Mouse (Mus musculus): Measurements from ENCODE around the gene 1700015G11Rik.

The 1700015G11Rik gene

DNA sequence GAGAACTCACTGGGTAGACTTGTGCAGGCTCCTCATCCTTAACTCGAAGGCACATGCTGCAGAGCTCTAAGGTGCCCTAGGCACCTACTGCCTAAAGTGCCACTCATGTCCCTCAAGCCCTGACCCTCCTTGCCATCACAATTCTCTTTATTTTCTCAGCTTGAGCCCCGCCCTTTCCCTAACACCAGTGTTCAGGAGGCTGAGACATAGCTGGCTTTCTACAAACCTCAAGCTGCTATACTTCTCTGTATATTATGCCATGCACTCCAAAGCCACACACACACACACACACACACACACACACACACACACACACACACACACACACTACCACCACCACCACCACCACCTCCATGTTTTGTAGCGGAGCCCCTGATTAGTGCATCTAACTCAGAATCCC, at the start of gene 1700015G11Rik:
Gene 1700015G11Rik, minus strand, starts transcription at position 101 of the 400 bp plus-strand sequence.
- DNase-seq (ENCODE audit: low spot score), result no peak

DNA sequence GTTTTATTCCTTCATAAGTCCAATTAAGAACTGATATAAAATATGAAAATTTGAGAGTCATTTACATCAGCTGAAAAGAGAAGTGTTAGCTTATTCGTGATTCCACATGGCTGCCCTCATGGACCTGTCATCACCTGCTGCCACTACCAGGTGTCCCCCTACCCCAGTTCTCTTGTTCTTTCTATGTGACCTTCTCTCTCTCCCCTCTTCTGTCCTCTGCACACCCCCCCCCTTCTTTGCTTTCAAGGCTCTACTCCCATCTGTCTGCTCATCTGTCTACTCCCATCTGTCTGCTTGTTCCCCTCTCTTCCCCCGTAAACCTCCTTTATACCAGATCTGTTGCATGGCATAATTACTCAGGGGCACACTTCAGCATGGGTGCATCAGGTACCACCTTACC, 41.4 kb upstream of the 1700015G11Rik start:
- DNase-seq (ENCODE audit: low spot score), result no peak

DNA sequence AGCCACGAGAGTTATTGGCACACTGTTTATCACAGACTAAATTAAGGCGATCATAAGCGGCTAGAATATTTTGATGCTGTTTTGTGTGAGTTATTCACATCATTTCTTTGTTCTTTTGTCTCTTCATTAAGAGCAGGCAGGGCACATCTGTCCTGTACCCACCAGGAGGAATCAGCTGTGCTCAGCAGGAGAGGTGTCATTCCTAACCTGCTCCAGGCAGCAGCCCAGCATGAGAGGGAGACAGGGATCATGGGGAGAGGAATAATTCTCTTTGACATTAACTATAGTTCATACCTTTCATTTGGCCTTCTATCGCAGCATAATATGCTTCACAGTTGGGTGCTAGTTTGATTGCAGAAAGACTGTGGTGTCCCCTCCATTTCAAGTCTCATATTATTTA, 40.7 kb upstream of the 1700015G11Rik start:
- no peak for DNase-seq (ENCODE audit: low spot score)

DNA sequence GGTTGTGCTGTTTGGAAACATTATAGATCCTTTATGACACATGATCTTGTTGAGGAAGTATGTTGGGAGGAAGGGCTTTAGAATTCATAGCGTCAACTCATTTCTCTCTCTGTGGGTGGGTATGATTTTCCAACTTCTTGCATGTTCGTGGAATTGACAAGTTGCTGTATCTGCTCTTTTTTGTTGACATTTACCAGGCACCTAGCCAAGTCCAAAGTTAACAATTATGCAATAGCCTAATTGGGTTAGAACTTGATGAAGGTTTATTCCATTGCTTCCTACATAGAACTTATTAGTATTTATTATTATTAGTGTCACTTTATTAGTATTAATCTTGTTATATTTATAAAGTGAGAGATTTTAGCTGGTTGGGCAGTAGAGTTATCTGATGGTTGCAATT, 40.3 kb upstream of the 1700015G11Rik start:
- no peak for DNase-seq (ENCODE audit: low spot score)

DNA sequence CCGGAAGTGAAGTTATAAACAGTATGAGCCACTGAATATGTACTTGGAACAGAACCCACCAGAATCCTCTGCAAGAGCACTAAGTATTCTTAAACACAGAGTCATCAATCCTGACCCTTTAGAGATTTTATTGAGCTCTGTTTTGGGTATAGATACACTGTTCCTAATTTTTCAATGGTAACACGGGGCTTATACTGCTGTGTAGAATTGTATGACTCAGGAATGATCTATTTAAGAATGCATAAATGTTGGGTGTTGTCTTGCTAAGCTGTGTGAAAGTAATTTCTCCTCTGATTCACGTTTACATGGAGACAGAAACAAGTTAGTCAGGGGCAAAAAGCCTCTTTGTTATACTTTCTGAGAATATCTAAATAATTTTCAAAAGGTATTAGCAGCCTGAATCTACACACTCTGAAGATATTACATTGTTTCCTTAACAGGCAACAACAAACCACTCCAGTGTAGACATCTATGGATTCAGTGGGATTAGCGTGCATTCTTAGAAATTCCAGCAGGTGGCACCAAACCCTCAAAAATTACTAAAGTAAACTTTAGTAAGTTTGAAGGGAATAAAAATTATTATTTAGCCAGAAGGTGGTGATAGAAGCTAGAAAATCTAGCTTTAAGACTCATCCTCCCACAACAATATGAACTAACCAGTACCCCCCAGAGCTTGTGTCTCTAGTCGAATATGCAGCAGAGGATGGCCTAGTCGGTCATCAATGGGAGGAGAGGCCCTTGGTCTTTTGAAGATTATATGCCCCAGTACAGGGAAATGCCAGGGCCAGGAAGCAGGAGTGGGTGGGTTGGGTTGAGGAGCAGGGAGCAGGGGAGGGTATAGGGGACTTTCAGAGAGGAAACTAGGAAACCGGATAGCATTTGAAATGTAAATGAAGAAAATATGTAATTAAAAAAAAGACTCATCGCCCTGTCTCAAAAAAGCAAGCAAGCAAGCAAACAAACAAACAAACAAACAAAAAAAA, 22.4 kb upstream of the 1700015G11Rik start:
- peak; percentile 35 for DNase-seq (ENCODE audit: low spot score)

DNA sequence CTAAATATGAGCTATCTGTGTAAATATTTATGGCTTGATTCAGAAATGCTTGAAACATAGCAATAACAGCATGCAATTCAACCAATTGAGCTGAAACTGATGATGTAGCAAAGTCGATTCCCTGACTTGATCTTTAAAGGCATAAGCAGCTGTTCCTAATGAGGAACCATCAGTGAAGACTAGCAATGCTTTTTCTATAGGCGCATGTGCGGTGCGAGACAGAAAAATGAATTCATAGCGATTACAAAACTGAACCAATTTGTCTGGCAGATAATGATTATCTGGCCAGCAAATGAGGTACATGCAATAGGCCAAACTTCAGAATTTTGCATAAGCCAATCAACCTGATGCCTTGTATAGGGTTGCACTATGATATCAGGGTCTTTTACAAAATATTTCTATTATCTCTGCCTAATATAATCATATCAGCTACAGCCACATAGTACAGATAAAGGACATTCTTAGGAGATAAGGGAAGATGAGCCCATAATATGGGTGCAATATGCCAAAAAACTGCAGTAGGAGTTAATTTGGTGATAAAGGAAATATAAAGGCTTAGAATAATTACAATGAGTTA, 8.6 kb upstream of the 1700015G11Rik start:
- no peak for DNase-seq (ENCODE audit: low spot score)

DNA sequence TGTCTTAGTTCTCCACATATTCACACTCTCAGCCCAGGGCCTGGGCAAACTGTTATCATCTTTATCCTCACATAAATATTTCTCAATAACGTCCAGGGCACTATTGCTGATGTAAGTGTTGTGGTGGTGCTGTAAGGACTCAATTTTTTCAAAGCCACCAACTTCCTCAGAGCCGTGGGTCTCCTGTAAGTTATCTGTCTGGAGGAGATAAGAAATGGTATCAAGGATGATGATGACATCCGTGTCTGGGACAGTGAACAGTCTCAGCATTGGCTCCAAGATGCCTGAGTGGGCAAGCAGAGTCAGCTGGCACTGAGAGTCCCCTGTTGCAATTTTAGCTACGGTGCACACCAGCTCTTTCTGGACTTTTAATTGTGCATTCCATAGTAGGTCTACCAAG, 6.5 kb upstream of the 1700015G11Rik start:
- DNase-seq (ENCODE audit: low spot score), result no peak

DNA sequence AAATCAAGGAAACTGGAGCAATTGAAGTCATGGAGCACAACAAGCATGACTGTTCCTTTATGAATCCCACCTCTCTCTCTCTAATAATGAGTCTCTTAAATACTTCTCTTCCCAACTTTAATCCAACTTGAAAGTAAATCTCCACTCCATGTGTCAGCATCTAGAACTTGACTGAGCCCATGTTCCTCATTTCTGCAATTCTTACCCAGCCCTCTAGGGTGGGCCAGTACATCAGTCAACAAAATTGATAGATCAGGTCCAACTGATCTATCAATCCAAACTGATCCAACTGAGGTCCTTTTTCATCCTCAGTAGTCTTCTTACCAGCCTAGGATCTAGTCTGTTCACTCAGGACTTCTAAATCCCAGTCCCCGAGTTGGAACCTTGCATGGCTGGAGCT, 348 bp downstream of the 1700015G11Rik start:
- DNase-seq (ENCODE audit: low spot score), result no peak

DNA sequence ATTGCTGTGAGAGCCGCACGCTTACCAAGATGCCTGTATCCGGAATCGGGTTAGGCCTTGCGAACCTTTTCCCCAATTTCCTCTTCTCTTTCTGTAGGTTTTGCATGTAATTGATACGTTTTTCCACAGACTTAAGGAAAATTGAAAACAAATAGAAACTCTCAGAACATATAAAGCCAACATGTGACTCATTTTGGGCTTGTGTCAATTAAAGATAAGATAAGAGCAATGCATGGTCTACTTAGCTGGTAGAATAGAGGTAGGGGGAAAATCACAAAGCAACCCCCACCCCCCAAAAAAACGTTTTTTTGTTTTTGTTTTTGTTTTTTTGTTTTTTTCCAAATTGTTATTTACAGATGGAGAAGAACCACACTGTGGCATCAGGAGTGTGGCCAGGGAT, 2.1 kb downstream of the 1700015G11Rik start:
- DNase-seq (ENCODE audit: low spot score), result no peak

DNA sequence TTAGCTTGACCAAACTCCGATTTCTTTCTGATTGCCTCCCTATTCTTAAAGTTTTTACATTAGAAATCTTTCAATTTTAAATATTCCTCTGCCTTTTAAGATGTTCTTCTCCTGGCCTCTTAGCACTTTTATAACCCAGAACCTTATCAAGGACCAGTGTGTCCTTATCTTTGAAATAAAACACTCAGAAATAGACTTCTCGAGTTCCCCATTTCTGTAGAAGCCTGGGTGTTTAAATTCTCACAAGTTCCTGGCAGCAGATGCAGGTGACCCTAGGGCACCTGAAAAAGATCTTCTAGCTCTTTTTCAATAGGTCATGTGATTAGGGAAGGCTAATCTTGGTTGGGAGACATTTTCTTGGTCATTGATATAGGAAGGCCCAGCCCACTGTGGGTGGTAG, 8.4 kb downstream of the 1700015G11Rik start:
- no peak for DNase-seq (ENCODE audit: low spot score)

DNA sequence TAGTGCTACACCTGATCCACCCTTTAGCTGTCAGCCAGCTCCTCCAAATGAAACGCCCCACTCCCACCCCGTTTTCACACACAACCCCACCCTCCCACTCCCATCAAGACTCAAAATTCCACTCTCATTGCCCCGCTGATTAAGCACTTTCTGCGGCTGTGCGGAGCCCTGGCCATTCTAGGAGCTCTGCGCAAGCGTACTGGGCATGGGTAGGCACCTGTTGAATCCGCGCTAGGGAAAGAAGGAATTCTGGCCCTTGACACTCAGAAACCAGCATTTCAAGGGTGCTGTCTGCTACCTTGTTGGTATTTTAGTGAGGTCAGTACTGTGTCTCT, 9.3 kb downstream of the 1700015G11Rik start:
- DNase-seq (ENCODE audit: low spot score), result peak; percentile 72

DNA sequence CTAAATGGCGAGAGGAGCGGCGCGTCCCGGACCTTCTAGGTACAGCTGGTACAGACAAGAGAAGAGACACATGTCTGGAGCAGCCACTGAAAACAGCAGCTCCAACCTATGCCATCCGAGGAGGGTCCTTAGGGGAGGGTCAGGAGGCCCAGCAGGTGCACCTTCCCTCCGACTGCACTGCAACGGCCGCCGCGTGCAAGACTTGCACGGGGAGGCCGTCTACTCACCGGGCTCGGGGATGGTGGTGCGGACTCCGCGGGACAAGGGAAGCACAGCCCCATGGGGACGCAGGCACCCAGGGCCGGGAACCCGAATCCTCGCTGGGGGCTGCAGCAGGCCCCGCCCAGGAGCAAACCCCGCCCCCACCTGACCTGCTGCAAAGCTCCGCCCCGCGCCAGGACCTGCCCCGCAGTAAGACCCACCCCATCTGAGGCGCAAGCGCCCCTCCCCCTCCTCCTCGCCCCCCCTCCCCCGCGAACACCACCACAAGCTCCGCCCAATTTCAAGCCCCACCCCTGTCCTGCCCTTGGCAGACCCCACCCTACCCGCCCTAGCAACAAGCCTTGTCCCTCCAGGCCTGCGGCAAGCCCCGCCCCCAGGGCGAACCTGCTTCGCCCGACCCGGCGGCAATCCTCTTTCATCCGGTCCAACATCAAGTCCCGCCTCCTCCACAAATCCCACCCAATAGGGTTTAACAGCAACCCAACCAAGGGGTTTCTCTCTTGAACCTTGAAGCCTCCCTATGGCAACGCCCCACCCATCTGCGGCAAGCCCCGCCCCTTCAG, 9.8 kb downstream of the 1700015G11Rik start, which contains the start of gene Svip:
Gene Svip, minus strand, starts transcription at position 508 of the 785 bp plus-strand sequence.
- peak; percentile 88 for DNase-seq (ENCODE audit: low spot score)

DNA sequence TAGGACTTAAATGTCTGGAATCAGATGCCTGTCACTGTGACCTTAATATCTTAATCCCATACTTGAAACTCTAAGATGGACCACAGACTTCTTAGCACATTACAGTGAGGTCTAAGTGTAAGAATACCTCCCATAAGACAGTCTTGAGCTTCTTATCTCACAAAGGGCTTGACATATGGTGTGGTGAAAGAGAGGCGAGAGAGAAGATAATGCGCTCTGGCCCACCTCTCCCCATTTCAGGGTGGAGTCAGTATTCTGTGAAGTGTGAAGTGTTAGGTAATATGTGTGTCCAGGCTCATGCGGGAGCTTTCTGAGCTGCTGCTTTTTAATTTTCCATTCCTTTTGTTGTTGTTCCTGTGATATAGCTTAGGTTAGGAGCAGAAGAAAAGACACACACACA, 24.5 kb downstream of the 1700015G11Rik start:
- no peak for DNase-seq (ENCODE audit: low spot score)

DNA sequence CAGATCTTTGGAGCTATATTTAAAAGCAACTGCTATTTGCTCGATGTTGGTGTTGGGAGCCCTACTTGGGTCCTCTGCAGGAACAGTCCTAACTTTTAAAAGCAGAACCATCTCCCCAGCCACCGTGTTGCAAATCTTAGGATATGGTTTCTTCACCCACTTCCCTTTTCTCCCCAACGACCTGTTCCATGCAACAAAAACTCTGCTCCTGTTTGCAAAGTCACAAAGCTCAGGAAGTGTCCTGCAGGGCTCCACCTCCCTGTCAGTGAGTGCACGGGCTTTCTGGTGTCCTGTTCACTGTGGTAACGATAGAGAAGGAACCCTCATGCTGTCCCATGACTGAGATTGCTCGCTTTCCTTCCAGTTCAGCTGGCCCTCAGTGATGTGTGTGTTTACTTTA, 28.6 kb downstream of the 1700015G11Rik start:
- DNase-seq (ENCODE audit: low spot score), result no peak

DNA sequence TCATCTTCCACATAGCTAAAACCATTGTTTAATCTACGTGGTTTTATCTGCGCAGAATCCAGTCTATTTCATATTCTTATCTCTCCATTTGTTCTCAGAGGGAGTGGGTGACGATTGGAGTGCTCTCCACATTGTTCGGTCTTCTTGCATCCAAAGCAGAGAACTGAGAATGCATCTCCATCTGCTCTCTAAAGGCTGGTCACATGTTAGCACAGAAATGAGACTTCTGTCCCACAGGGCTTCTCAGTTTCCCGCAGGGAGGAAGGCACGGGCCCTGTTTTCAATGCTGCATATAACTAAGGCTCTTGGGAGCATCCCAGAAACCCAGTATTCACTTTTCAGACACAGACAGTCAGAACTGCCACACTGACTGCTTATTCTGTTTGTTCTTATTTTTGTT, 29.8 kb downstream of the 1700015G11Rik start:
- DNase-seq (ENCODE audit: low spot score), result no peak

DNA sequence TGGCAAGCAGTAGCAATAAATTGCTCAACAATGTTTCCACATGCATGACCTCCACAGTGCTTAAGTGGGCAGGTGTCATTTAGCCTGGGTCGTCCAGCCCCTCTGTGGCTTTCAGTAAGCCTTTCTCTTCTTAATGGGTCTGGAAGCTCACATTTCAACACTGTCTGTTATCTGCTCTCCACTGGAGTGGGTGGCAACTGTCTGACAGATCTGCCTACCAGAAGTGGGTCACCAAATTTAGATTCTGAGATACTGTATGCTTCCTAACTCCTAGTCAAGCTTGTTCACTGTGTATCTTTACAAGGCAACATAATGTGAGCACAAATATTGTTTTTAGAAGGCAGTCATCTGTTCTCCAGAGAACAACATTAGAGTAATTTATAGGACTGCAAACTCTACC, 33.2 kb downstream of the 1700015G11Rik start:
- peak; percentile 19 for DNase-seq (ENCODE audit: low spot score)

DNA sequence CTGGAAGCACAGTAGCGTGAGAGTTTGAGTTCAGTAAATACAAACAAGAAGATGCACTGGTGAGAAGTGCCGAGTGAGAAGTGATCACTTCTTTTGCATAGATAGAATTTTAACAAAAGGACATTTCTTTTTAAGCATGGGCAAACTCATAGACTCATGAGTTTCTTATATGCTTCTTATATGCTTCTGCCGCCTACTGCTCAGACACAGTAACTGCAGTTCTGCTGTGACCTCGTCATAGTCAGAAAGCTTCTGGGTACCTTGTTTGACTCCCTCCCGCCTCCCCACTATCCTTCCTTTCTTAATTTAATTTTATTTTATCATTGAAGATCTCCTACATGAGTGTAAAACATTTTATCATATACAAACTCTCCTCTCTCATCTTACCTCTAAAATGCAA, 36.3 kb downstream of the 1700015G11Rik start:
- peak; percentile 45 for DNase-seq (ENCODE audit: low spot score)

DNA sequence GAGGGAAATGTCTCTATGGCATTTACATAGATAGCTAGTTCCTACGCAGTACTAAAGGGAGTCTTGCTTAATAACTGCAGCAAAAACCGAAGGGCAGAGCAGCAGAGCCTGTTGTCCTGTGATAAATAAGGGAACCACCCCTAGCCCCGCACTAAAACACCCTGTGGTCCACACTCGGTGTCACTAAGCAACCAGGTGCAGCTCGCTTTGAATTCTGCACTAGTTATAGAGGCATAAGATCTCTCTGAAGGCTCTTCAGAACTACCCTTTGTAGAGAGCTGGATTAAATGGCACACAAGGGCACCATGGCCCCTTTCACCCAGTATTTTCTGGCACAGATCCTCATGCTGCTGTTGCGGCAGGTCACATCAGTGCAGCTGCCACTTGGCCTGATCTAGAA, 40.3 kb downstream of the 1700015G11Rik start:
- no peak for DNase-seq (ENCODE audit: low spot score)

DNA sequence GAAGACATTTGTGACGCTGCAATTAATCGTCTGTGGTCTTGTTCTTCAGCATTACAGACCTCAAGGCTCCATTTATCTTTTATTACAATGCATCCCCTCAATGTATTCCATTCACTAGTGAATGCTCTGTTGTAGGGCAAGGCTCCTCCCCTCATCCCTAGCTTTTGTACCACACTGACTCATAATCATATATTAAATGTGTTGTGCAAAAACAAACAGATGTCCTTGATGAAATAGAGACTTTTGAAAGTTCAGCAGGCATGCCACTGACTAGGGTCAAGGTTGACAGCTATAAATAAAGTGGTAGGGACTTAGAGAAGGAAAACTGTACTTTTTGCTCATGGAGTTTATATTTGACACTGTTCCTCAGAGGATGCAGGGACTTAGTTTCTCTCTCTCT, 42.0 kb downstream of the 1700015G11Rik start:
- DNase-seq (ENCODE audit: low spot score), result no peak

DNA sequence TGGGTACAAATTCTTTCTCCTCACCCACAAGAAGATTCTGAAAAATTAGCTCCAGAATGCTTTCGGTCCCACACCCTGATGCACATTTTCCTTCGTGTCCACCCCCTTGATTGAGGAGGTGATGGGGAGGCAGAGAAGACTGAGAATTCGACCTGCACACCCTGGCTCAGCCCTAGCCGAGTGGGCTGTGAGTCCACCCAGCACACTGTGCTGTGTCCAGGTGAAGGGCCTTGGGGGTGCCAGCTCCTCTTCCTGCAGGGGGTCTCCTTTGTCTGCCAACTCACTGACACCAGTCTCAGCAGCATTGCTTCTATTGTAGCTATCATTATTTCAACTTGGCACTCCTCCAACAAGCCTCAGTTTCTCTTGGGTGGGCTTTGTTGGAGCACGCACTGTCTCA, 42.4 kb downstream of the 1700015G11Rik start:
- no peak for DNase-seq (ENCODE audit: low spot score)

DNA sequence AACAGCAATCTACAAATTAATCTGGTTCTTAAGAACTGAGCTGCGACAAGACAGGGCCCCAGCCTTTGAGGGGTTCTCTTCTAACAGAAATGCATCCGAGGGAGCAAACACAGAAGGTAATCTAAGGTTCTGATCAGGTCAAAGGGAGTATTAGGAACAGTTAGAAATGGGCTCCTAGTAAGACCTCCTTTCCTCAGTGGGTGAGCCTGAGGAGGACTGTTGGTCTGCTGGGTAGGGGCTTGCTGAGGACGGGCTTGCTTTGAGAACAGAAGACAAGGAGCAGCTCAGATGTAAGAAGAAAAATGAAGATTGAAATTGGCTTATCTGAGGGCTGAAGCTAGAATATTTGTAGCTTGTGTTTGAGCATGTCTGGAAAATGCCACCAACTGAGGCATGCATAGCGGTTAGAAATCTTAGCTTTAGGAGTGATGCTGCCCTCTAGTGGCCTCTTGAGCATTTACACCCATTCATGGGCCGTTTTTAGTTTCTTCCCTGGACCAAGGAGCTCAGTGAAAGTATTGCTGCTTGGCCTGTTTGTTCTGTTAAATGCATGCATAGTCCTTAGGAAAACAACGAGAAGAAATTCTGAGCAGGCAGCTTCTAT, 43.2 kb downstream of the 1700015G11Rik start:
- DNase-seq (ENCODE audit: low spot score), result peak; percentile 77

DNA sequence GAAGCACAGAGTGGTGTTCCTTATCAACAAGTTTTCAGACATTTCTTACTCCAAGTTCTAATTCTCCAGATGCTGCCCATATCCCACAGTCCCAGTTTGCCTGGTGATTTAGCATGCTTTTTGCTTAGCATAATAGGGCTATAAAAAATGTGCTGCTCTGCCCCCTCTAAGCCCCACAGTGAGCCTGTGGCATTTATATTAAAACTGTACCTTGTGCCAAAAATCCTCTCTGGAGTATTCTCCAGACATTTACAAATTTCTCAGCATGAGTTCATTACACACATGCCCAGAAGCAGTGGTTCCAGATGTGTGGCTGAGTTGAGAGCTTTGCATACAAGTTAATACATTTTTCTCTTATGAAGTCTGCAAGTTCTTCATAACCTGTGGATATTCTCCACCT, 46.1 kb downstream of the 1700015G11Rik start:
- no peak for DNase-seq (ENCODE audit: low spot score)
